Mouse (Mus musculus): ENCODE data around the gene Fbp1.
A peak's percentile ranks its signal among the peaks of the same experiment; 100 is the strongest.
"Not testable (repeated sequence)": the region's sequence is repeated elsewhere in the genome, so short reads cannot be mapped to it uniquely, and the experiment has no call there.

The Fbp1 gene

GRCm38 (mm10) chr13:62883925-62884324 is 4.2 kb downstream of the Fbp1 start:
- no peak for DNase-seq (ENCODE audit: low spot score)

DNA sequence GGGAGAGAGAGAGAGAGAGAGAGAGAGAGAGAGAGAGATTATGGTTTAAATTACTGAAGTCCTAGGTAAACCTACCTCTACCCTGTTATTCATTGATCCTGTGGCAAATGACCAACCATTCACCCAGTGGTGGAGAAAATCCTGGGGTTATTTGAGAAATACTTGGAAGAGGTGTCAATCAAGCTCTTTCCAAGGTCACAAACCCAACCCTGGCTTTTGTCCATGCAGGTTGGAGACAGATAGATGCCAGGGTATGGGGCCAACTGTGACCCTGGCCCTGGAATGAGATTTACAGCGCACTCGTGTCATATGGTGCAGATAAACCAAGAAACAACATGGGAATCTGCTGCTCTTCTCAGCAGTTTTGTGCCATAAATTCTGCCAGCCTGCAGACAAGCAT is 4.6 kb downstream of the Fbp1 start:
- no peak for DNase-seq (ENCODE audit: low spot score)

DNA sequence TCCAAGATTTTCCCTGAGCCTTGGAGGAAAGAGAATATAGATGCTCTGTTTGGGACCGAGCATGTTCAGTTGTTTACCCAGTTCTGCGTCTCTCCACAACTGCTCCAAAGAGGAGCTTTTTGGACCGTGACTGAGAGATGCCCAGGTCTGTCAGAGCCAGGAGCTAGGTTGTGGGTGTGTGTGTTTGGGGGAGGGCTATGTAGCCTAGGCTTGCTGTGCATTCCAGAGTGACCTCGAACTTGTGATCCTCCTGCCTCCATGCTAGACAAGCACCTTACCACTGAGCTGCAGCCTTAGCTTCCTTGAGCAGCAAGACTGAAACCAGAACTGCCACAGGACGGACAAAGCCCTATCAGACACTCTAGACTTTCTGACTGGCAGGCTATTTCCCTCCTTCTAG is 5.2 kb downstream of the Fbp1 start:
- DNase-seq (ENCODE audit: low spot score), result no peak

DNA sequence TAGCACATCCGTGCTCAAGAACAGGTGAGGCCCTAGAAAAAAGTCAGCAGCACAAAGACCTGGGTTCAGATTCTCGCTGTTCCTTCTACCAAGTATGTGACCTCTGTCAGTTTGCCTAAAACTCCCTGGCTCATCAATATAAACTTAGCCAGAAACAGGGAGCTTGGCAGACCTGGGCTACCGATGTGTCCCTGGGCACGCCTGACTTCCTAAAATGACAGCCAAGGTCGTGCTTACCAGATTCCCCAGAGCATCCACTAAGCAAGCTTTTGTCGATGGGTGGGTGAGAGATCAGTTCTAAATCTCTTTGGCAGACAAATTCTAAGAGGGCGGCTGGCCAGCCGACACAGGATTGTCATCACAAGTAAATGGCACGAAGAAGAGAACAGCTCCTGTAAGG is 6.7 kb downstream of the Fbp1 start:
- DNase-seq (ENCODE audit: low spot score), result no peak

- DNase-seq (ENCODE audit: low spot score), result no peak
These were observed 8.1 kb downstream of the Fbp1 start for GRCm38 (mm10) chr13:62879831-62880615.

GRCm38 (mm10) chr13:62879411-62879810 is 8.7 kb downstream of the Fbp1 start:
- DNase-seq (ENCODE audit: low spot score), result no peak

DNA sequence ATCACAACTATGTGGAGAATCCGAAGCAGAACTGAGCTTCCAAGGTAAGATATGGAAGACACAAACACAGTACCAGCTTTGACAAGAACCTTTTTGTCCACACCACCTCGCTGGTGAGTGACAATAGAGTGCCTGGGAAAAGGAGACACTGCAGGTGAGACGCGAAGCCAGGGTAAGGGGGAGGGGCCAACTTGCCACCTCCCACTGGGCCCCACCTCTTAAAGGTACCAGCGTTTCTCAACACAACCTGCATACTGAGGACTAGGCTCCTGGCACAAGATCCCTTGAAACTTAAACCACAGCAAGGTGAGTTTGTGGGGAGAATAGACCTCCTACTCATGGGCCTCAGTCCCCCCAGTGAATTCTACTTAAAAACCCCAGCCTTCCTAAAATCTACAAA is 10.8 kb downstream of the Fbp1 start:
- no peak for DNase-seq (ENCODE audit: low spot score)

DNA sequence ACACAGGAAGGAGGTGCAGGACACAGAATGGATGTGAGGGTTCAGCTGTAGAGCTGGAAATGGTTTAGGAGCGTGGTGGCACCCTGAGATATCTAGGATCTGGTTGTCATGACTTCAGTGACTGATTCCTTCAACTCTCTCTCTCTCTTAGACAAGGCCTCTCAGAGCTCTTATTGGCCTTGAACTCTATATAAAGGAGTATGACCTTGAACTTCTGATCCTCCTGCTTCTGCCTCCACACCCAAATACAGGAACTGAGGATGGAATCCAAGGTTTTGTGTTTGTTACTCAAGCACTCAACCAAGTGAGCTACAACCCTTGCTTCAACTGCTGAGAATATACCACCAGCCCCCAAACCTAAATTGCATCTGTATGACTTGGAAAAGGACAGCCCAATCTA is 12.0 kb downstream of the Fbp1 start:
- DNase-seq (ENCODE audit: low spot score), result no peak

- no peak for DNase-seq (ENCODE audit: low spot score)
These were observed 15.8 kb downstream of the Fbp1 start for GRCm38 (mm10) chr13:62872252-62872651.

DNA sequence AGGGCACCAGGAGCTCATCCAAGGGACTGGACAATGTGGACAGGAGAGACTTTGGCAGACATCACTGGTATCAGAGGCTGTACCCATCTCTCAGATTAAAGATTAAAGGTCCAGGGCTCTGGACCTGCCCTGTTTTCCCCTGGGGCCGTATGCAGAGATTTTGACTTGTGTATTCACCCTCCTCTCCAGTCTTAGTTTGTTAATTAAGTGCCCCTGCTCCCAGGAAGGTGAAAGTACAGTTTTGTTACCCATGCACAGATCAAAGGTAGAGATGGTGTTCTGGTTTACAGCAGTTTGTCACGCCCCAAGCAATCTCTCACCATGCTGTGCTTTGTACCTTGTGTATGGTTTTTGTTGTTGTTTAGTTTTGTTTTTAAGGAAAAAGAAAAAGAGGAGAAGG is 17.5 kb downstream of the Fbp1 start:
- no peak for DNase-seq (ENCODE audit: low spot score)

DNA sequence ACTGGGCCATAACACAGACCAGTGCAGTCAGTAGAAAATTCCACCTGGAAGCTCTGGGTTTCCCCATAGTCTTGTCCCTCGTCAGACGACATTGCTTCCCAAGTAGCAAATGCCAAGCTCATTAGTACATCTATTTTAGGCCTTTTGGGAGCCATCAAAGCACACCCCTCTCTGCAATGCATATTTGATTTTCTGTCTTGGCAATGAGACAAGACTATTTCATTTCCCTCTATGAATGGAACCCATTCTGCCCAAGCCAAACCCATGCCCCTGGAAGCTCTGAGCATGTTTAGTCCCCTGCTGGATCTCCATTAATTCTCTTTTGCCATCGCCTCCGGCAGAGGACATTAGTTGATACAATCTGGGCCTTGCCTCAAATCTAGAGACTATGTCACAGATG is 21.3 kb downstream of the Fbp1 start:
- DNase-seq (ENCODE audit: low spot score), result no peak

- DNase-seq (ENCODE audit: low spot score), result no peak
These were observed 22.3 kb downstream of the Fbp1 start for GRCm38 (mm10) chr13:62865651-62866315.

DNA sequence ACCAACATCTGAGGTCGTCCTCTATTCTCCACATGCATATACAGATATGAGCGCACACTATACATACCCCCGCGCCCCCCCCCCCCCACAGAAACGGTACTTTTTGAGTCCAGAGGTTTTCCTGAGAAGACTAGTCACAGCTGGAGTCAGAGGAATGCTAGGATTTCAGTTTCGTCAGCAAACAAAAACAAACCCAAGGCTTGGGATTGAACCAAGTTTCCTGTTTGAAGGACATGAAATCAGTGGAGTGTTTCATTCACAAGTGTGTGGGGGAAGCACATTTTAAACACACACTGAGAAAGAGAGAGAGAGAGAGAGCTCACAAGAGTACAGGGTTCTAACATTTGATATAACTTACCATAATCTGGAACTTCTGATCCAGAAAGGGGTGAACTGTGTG is 24.3 kb downstream of the Fbp1 start:
- no peak for DNase-seq (ENCODE audit: low spot score)

DNA sequence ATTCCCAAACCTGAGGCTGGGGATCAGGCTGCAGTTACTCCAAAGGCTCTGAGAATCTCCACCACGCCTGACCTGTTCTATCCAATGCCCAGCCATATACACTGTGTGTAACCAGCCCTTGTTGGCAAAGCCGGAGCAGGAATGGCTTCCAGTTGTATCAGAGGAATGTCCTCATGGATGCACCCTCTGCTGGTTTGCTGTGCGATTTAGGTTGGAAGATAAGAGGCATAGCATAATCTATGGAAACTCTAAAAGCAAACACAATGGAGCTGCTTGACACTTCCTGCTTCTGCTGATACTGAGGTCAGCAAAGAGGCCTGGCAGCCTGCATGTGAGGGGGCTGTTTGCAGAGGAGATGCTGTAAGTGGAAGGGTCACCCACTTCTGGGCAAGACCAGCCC is 25.2 kb downstream of the Fbp1 start:
- DNase-seq (ENCODE audit: low spot score), result no peak

- no peak for DNase-seq (ENCODE audit: low spot score)
These were observed 28.0 kb downstream of the Fbp1 start for GRCm38 (mm10) chr13:62860068-62860467.

GRCm38 (mm10) chr13:62859251-62859650 is 28.8 kb downstream of the Fbp1 start:
- DNase-seq (ENCODE audit: low spot score), result not testable (repeated sequence)

DNA sequence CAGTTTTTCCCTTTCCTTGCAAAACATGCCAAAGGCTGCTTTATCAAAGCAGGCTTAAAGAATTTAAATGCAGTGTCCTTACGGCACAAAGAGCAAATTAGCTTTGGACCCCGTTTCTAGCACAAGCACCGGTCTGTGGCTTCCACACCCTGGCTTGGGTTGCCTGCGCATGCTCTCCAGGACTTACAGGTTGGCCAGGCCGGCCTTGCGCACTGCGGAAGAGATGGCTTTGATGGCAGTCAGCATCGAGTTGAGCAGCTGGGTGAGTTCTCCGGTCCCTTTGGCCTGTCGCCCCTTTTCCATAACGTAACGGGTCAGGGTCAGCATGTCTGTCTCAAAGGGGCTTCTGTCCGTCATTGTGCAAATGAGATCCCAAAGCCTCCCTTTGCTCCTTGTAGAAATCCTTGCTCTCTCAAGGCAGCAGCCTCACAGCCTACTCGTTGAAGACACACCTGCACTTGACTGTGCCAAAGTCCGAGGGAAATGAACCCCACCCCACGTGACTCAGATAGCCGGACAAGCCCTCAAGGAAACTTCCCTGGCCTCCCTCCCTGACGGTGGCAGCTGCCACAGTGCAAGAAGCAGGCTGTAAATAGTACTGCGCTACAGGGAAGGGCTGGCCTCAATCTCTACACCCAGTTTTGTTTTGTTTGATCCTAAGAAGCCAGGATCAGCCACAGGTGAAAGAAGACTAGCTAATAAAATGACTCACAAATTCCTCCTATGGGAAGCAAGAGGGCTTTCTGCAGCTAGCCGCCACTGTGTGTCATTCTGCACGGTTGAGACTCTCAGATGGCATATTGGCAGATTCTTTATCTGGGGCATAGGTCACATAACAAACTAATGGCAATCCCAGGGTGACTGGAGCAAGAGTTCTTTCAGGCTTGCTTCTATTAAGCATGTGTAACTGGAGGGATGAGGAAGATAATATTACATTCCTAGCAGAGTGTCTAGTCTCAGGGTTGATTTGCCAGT is 29.9 kb downstream of the Fbp1 start, which contains the start of gene Fbp2:
Gene Fbp2 (minus strand): TSS at position 482 of the 975 bp plus-strand sequence.
- DNase-seq (ENCODE audit: low spot score), result peak; percentile 25

DNA sequence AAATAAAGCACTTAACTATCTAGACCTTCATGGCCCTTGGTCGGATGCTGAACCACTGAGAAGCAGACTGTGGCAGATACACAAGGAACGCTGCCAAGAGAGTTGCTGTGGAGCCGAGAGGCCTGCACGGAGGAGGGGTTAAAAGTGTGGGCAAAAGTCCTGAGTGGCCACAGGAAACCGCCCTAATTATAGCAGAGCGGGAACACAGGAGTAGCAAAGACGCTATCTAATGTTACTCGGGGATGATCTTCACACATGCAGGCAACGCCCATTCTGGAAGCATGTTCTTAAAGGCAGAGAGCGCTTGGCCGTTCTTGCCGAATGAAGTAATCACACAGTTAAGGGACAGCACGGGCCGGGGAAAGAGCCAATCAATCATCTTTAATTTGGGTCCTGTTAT is 31.2 kb downstream of the Fbp1 start:
- peak; percentile 52 for DNase-seq (ENCODE audit: low spot score)

DNA sequence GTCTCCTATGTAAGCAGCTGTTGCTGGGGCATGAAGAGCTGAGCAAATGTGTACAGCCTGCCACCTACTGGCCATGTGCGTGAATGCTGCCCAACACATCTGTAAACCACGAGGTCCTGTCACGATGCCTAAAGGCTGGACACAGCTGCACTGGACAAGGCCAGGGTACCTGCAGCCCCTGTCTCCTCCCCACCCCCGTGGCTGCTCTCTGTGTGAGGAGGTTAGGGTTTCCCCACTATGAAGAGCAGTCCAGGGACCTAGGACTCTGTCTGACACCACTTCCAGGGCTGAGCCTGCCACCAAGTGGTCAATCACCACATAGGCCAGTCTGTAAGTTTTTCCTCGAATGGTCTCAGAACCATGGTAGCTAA is 31.8 kb downstream of the Fbp1 start:
- peak; percentile 92 for DNase-seq (ENCODE audit: low spot score)

- no peak for DNase-seq (ENCODE audit: low spot score)
These were observed 32.4 kb downstream of the Fbp1 start for GRCm38 (mm10) chr13:62855396-62856304.

DNA sequence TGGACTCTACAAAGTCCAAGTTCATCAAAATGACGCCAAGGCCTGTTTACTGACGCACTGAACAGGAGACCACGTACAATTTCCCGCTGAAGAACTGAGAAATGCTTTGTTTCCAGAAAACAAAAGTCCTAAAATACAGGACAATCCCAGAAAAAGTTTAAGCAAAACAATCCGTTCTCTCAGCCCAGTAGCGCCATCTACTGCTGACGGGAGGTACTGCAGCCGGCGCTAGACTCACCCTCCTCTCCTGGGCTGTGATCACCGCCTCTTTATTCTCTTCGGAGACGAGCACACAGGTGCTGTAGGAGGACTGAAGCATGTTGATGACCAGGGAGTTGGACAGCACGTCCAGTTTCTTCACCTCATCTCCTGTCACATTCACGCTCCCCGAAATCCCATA is 33.4 kb downstream of the Fbp1 start:
- DNase-seq (ENCODE audit: low spot score), result peak; percentile 67

All from MN1 (cell line).